Mouse (Mus musculus) kidney, adult 2 months (tissue): ENCODE measurements at regions not wholly inside any gene's neighbourhood (a gene's known extent, or its start where the extent isn't known, plus 50 kb on each side); places are given as distances from the start of the nearest gene placed in this dataset.

Experiments used
- CTCF ChIP-seq: fragments of 200-500 bp; conservative IDR thresholded peaks from 2 replicates; pipeline ENCODE4 v1.5.1; 2011; ENCODE audit warnings: low read depth, mild to moderate bottlenecking, control low read depth, low read length, moderate library complexity, mixed read lengths; ENCODE audit not compliant: insufficient read depth, insufficient read length
- POLR2A ChIP-seq: fragments of 200-500 bp; IDR thresholded peaks from one replicate; pipeline ENCODE4 v1.6.1; 2011; ENCODE audit warnings: low read depth, low read length, control low read depth

DNA sequence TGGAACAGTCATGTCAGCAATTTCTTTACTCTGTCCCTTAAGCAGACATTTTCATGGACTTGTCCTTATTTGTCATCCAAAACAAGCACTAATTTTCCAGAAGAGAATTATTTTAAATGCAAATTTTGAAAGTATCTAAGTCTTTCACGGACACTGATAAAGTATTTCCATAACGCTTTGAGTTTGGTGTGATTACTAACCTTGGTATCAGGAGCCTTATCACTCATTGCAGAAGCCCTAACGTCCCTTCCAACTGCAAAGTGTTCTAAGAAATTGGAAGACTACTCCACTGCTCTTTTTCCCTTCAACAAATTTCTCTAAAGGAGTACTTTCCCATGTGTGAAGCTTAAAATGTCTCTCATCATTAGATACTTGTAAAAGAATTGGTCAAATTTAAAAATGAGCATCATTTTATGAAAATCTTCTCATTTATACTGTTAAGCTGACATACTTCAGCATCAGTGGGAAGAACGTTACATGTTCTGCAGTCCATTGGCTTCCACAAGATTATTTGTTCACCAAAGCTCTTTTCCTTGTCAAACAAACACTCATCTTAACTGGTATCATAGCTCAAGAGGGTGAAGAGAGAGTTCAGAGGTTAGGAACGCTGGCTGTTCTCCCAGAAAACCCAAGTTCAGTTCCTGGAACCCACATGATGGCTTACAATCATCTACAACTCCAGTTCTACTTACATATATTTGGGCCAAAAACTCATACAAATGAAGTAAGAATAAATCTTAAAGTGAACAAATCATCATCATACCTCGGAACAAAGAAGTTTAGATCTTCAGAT, 263.6 kb upstream of the Mad2l1 start:
- no peak for TF ChIP-seq POLR2A
- no peak for TF ChIP-seq CTCF
